Mouse (Mus musculus): ENCODE data around the gene Zcchc24. TPM values are rescaled to one million over a fixed set of nuclear protein-coding genes. Genes with fewer than 3 reads are reported as not detected.

Zcchc24 gene
- polyA plus RNA-seq, 1 experiment = 122 TPM

- no peak overlapping the region for H3K27ac ChIP-seq (ENCODE audit: insufficient read depth, low read length)
- TF ChIP-seq POLR2A (IDR thresholded peaks at IDR 0.05; ENCODE audit: low read depth, low read length) (no peak), CTCF (IDR thresholded peaks at IDR 0.05; ENCODE audit: borderline replicate concordance, insufficient read depth, low read length) (no peak)
- peaks cover 29% of the 10 kb centered on the region for H3K4me1 ChIP-seq (ENCODE audit: control insufficient read depth, insufficient read depth, low read length)
- H3K4me3 ChIP-seq (ENCODE audit: insufficient read depth, low read length) = no peak overlapping the region
Observed at GRCm38 (mm10) chr14:25741211-25741610, 27.6 kb downstream of the Zcchc24 start.

- Histone ChIP-seq H3K4me3 (ENCODE audit: insufficient read depth, low read length) (no peak overlapping the region), H3K27ac (ENCODE audit: insufficient read depth, low read length) (no peak overlapping the region), H3K4me1 (ENCODE audit: control insufficient read depth, insufficient read depth, low read length) (peaks cover 38% of the 10 kb centered on the region)
- TF ChIP-seq POLR2A (IDR thresholded peaks at IDR 0.05; ENCODE audit: low read depth, low read length) = no peak
- no peak for TF ChIP-seq CTCF (IDR thresholded peaks at IDR 0.05; ENCODE audit: borderline replicate concordance, insufficient read depth, low read length)
Observed at GRCm38 (mm10) chr14:25739957-25740565, 28.8 kb downstream of the Zcchc24 start.

DNA sequence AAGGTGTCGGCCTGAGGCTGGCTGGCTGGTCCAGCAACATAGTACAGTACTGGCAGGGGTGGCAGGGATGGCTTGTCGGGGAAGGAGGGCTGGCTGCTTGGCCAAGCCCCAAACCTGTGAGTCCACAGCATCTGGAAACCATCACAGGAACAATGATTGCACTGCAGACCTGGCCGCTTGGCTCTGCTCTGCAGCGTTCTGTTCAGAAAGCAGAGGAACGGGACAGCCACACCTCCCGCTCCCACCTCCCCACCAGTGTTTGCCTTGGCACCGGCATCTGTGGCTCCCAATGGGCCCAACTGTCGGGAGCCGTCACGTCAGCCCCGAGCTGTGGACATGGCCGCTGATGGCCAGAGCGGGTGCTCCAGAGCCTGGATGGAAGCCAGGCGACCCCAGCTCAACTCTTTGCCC is 30.2 kb downstream of the Zcchc24 start:
- no peak overlapping the region for H3K4me3 ChIP-seq (ENCODE audit: insufficient read depth, low read length)
- no peak for TF ChIP-seq CTCF (IDR thresholded peaks at IDR 0.05; ENCODE audit: borderline replicate concordance, insufficient read depth, low read length)
- TF ChIP-seq POLR2A (IDR thresholded peaks at IDR 0.05; ENCODE audit: low read depth, low read length) = no peak
- peaks cover 38% of the 10 kb centered on the region for H3K4me1 ChIP-seq (ENCODE audit: control insufficient read depth, insufficient read depth, low read length)
- peak overlapping the region; percentile 55 for H3K27ac ChIP-seq (ENCODE audit: insufficient read depth, low read length)

- peaks cover 38% of the 10 kb centered on the region for H3K4me1 ChIP-seq (ENCODE audit: control insufficient read depth, insufficient read depth, low read length)
- peak overlapping the region; percentile 77 for H3K27ac ChIP-seq (ENCODE audit: insufficient read depth, low read length)
- TF ChIP-seq POLR2A (IDR thresholded peaks at IDR 0.05; ENCODE audit: low read depth, low read length) = no peak
- TF ChIP-seq CTCF (IDR thresholded peaks at IDR 0.05; ENCODE audit: borderline replicate concordance, insufficient read depth, low read length) = no peak
- no peak overlapping the region for H3K4me3 ChIP-seq (ENCODE audit: insufficient read depth, low read length)
Observed at GRCm38 (mm10) chr14:25736589-25736988, 32.2 kb downstream of the Zcchc24 start.

DNA sequence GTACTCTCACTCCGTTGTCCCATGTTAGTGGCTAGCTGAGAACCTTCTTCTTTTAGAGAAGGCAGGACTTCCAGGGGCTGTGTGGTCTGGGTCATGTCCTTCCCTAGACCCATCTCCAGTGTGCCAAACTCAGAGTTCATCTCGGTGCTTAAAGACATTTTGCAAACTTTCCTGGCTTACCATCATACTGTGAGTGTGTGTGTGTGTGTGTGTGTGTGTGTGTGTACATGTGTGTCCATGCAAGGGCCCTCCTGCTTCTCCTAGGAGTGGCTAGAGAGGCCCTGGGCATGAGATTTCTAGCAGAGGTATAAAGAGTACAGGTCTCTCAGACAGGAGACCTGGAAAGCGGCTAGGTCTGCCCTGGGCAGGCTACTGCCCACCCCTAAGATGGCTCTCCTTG is 32.7 kb downstream of the Zcchc24 start:
- TF ChIP-seq POLR2A (IDR thresholded peaks at IDR 0.05; ENCODE audit: low read depth, low read length) = no peak
- no peak for TF ChIP-seq CTCF (IDR thresholded peaks at IDR 0.05; ENCODE audit: borderline replicate concordance, insufficient read depth, low read length)
- Histone ChIP-seq H3K4me3 (ENCODE audit: insufficient read depth, low read length) (no peak overlapping the region), H3K27ac (ENCODE audit: insufficient read depth, low read length) (peak overlapping the region; percentile 77), H3K4me1 (ENCODE audit: control insufficient read depth, insufficient read depth, low read length) (peaks cover 38% of the 10 kb centered on the region)

GRCm38 (mm10) chr14:25734736-25735716 is 33.8 kb downstream of the Zcchc24 start:
- peak overlapping the region; percentile 77 for H3K27ac ChIP-seq (ENCODE audit: insufficient read depth, low read length)
- TF ChIP-seq POLR2A (IDR thresholded peaks at IDR 0.05; ENCODE audit: low read depth, low read length) (no peak), CTCF (IDR thresholded peaks at IDR 0.05; ENCODE audit: borderline replicate concordance, insufficient read depth, low read length) (no peak)
- H3K4me1 ChIP-seq (ENCODE audit: control insufficient read depth, insufficient read depth, low read length) = peaks cover 38% of the 10 kb centered on the region
- no peak overlapping the region for H3K4me3 ChIP-seq (ENCODE audit: insufficient read depth, low read length)

DNA sequence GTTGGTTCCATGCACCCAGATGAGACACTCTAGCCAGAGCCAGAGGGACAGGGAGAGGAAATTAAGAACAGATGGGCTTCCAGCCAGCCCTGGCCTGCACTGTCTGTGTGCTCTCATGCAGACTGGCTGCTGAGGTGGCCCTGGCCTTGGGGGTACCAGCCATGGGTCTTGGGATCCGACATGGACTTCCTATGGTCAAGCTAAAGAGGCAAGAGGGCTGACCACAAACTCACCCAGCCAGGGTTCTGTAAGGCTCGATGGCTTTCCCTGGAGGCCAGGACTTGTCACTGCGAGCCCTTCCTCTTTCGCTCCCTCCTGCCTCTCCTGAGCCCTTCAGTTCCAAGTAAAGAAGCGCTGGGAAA is 41.7 kb downstream of the Zcchc24 start:
- peaks cover 16% of the 10 kb centered on the region for H3K4me1 ChIP-seq (ENCODE audit: control insufficient read depth, insufficient read depth, low read length)
- H3K27ac ChIP-seq (ENCODE audit: insufficient read depth, low read length) = no peak overlapping the region
- no peak overlapping the region for H3K4me3 ChIP-seq (ENCODE audit: insufficient read depth, low read length)
- TF ChIP-seq CTCF (IDR thresholded peaks at IDR 0.05; ENCODE audit: borderline replicate concordance, insufficient read depth, low read length) (no peak), POLR2A (IDR thresholded peaks at IDR 0.05; ENCODE audit: low read depth, low read length) (no peak)

- Histone ChIP-seq H3K4me1 (ENCODE audit: control insufficient read depth, insufficient read depth, low read length) (peaks cover 16% of the 10 kb centered on the region), H3K27ac (ENCODE audit: insufficient read depth, low read length) (peak overlapping the region; percentile 43; the same call in 1 of the 2 replicates), H3K4me3 (ENCODE audit: insufficient read depth, low read length) (no peak overlapping the region)
- TF ChIP-seq CTCF (IDR thresholded peaks at IDR 0.05; ENCODE audit: borderline replicate concordance, insufficient read depth, low read length) = peak; percentile 46; the same call in 1 of the 2 replicates
- TF ChIP-seq POLR2A (IDR thresholded peaks at IDR 0.05; ENCODE audit: low read depth, low read length) = no peak
Observed at GRCm38 (mm10) chr14:25726226-25727148, 42.4 kb downstream of the Zcchc24 start.

DNA sequence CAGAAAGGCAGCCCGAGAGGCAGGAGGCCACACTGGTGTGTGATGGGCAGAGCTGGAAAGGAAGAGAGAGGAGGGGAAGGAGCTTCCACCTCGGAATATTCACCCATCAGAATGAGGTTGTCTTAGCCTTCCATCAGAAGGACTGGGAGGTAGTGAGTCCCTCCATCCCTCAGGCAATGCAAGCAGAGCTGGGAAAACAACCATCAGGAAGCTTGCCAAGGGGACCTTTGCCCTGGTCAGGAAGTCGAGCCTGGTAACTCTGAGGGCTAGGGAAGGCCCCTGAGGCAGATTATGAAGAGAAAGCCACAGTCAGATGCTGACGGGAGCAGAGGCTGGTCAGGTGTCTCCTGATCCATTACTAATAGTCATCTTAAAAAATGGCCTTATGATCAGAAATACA is 43.1 kb downstream of the Zcchc24 start:
- TF ChIP-seq POLR2A (IDR thresholded peaks at IDR 0.05; ENCODE audit: low read depth, low read length) (no peak), CTCF (IDR thresholded peaks at IDR 0.05; ENCODE audit: borderline replicate concordance, insufficient read depth, low read length) (no peak)

More for the DNA sequence above, 43.1 kb downstream of the Zcchc24 start:
- H3K4me3 ChIP-seq (ENCODE audit: insufficient read depth, low read length) = no peak overlapping the region
- peak overlapping the region; percentile 43 for H3K27ac ChIP-seq (ENCODE audit: insufficient read depth, low read length)
- peaks cover 16% of the 10 kb centered on the region for H3K4me1 ChIP-seq (ENCODE audit: control insufficient read depth, insufficient read depth, low read length)
